Mouse (Mus musculus) gastrocnemius, postnatal 14 days (tissue): ENCODE results near the gene Map3k6. TPM values are rescaled to one million over a fixed set of nuclear protein-coding genes. Genes with fewer than 3 reads are reported as not detected.

Experiments used
- DNase-seq: peaks from one replicate; pipeline ENCODE4 v3.0.0; 2021; ENCODE audit warnings: mixed read lengths
- intact Hi-C: fragments of 180-260 bp; cut with DNase I; formaldehyde crosslinking; loops from one replicate; pipeline ENCODE4 v1.15.1; 2025; ENCODE audit warnings: low total_unique reads
- total RNA-seq, 2 experiments: library from RNA; stranded (reverse); gene quantifications; 2 replicates each; pipeline ENCODE4 v1.2.3; 2021

Gene Map3k6
- total RNA-seq, 2 experiments from 2014 or later = 4.0 to 15.3 TPM

- intact Hi-C loops = no loop called here
- no peak for DNase-seq
These were observed 28.7 kb upstream of the Map3k6 start, which contains the start of the genes Cd164l2 and Gpr3 for GRCm38 (mm10) chr4:133211751-133212561. Cd164l2 (plus strand) TSS chr4:133212131. Gpr3 (minus strand) TSS chr4:133212536.

- DNase-seq = peak; percentile 82
- intact Hi-C loops = no loop called here
These were observed 27.9 kb upstream of the Map3k6 start for GRCm38 (mm10) chr4:133212562-133213267.

GRCm38 (mm10) chr4:133213268-133213590 lies 27.4 kb upstream of the Map3k6 start:
- no peak for DNase-seq
- intact Hi-C loops = no loop called here

GRCm38 (mm10) chr4:133213661-133214060 lies 27.0 kb upstream of the Map3k6 start:
- DNase-seq = no peak
- intact Hi-C loops = no loop called here

DNA sequence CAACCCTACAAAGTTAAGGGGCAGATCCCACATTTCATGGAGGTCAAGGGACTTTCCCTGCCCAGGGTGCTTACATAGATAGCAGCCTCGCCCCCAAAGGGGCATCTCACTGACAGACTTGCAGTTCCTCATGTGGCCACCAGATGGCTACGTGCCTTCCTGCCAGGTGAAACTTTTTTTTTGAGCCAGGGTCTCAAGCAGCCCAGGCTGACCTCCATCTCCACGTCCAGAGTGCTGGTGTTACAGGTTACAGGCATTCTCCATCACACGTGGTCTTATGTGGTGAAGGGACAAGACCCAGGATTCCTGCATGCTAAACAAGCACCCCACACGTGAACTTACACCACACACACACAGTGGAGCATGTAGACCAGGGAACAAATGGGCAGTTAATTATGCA lies 23.0 kb upstream of the Map3k6 start:
- no peak for DNase-seq
- intact Hi-C loops = loop anchor here (5.0 kb wide), 1 partner anchor 80 kb away; no protein-coding TSS in a partner anchor

- DNase-seq = no peak
- intact Hi-C loops = loop anchor here (5.0 kb wide), 1 partner anchor 79 kb away; no protein-coding TSS in a partner anchor
These were observed 21.9 kb upstream of the Map3k6 start for GRCm38 (mm10) chr4:133218745-133219144.

DNA sequence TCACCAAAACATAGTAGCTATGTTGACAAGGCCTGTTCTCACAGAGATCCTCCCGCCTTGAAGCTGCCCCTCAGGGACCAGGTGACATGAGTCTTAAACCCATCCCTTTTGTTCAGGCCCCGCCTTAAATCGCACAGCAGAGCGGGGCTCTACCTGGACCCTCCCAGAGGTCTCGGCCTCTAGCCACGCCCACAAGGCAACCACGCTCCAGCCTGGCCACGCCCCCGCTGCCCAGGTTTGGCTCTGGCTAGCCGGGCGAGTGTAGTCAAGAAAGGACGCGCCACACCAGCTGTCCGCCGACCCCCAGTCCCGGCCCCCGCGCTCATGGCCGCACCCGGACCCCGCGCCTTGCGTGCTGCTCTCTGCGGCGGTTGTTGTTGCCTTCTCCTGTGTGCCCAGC lies 20.0 kb upstream of the Map3k6 start:
- intact Hi-C loops = loop anchor here (10.0 kb wide), 1 partner anchor 204 kb away; no protein-coding TSS in a partner anchor

DNA sequence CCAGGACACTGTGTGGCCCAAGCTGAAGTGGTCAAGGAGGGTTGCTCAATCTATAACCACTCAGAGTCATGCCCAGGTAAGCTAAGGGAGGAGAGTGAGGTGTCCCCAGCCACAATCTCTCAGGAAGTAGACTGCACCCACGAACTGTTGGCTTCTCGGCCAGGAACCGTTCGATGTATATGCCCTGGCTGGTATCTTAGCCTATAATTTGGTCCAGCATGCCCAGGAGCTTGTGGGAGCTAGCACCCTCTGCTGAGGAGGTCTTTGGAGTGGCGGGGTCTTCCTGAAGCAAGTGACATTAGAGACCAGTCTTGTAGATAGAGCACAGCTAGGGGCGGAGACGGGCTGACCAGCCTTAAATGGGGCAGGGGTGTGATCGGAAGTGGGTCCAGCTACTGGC lies 18.9 kb upstream of the Map3k6 start:
- intact Hi-C loops = loop anchor here (10.0 kb wide), 1 partner anchor 203 kb away; no protein-coding TSS in a partner anchor
- no peak for DNase-seq

More for the DNA sequence above, 20.0 kb upstream of the Map3k6 start:
- no peak for DNase-seq

GRCm38 (mm10) chr4:133223875-133224274 lies 16.7 kb upstream of the Map3k6 start:
- intact Hi-C loops = loop anchor here (10.0 kb wide), 1 partner anchor 201 kb away; no protein-coding TSS in a partner anchor
- DNase-seq = no peak

- DNase-seq = peak; percentile 44
- intact Hi-C loops = loop anchor here (10.0 kb wide), 1 partner anchor 199 kb away; no protein-coding TSS in a partner anchor
These were observed 14.5 kb upstream of the Map3k6 start for GRCm38 (mm10) chr4:133226073-133226472.

GRCm38 (mm10) chr4:133227636-133228035 lies 13.0 kb upstream of the Map3k6 start:
- intact Hi-C loops = loop anchor here (10.0 kb wide), 1 partner anchor 197 kb away; no protein-coding TSS in a partner anchor
- DNase-seq = no peak

- intact Hi-C loops = loop anchor here (10.0 kb wide), 1 partner anchor 195 kb away; no protein-coding TSS in a partner anchor
- no peak for DNase-seq
These were observed 11.0 kb upstream of the Map3k6 start for GRCm38 (mm10) chr4:133229582-133229981.

DNA sequence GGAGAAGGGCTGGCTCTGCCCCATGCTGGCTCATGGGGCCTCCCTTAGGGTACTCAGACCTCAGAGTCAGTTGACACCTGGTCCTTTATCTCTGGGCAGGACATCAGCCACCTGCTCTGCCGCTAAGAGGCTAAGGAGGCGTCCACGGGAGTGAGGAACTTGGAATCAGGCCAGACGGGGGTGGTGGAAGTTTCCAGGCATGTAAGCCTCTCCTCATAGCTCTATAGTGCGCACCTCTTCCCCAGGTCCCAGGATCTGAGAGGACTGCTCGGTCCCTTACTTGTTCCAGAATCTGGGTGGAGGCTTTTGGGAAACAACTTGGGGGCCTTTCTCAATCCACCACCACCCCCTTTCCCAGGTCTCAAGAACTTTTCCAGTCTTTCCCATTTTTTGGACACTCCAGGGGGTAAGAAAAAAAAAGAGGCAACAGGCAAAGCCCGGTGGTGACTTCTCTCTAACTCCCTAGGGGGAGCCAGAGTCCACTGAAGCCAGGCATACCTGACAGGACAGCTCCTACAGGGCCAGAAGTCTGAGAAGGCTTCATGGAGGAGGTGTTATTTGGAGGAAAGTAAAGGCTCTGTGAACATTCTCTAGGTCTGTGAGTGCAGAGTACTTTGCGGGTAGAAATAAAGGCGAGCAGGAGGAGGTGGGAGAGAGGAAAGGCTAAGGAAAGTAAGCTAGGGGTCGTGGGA lies 7.2 kb upstream of the Map3k6 start:
- intact Hi-C loops = loop anchor here (5.0 kb wide), 1 partner anchor 64 kb away; no protein-coding TSS in a partner anchor
- no peak for DNase-seq

DNA sequence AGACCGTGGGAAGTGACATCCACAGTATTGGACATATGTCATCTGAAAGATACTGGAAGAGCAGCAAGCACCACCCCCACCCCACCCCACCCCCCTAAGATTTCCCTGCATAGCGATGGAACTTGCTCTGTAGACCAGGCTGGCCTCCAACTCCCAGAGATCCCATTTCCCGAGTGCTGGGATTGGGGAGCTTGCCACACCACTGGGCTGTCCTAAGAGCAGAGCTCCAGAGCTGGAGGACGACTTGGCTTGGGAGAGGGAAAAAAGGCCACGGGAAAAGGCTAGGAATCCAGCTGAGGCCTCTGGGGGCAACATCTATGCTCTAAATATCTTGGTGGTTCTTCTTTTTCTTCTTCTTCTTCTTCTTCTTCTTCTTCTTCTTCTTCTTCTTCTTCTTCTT lies 5.8 kb upstream of the Map3k6 start:
- no peak for DNase-seq
- intact Hi-C loops = loop anchor here (5.0 kb wide), 1 partner anchor 63 kb away; no protein-coding TSS in a partner anchor

DNA sequence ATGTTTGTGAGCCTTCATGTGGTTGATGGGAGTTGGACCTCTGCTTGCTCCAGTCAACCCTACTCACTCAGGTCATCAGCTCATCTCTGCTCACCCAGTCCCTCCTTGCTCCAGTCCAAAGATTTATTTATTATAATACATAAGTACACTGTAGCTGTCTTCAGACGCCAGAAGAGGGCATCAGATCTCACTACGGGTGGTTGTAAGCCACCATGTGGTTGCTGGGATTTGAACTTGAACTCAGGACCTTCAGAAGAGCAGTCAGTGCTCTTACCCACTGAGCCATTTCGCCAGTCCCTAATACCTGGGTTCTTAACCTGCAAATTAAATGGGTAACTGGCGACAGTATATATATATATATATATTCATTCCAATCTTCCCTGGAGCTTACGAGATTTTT lies 5.2 kb upstream of the Map3k6 start:
- DNase-seq = no peak
- intact Hi-C loops = no loop called here

GRCm38 (mm10) chr4:133237911-133238310 lies 2.7 kb upstream of the Map3k6 start:
- intact Hi-C loops = no loop called here
- DNase-seq = no peak

DNA sequence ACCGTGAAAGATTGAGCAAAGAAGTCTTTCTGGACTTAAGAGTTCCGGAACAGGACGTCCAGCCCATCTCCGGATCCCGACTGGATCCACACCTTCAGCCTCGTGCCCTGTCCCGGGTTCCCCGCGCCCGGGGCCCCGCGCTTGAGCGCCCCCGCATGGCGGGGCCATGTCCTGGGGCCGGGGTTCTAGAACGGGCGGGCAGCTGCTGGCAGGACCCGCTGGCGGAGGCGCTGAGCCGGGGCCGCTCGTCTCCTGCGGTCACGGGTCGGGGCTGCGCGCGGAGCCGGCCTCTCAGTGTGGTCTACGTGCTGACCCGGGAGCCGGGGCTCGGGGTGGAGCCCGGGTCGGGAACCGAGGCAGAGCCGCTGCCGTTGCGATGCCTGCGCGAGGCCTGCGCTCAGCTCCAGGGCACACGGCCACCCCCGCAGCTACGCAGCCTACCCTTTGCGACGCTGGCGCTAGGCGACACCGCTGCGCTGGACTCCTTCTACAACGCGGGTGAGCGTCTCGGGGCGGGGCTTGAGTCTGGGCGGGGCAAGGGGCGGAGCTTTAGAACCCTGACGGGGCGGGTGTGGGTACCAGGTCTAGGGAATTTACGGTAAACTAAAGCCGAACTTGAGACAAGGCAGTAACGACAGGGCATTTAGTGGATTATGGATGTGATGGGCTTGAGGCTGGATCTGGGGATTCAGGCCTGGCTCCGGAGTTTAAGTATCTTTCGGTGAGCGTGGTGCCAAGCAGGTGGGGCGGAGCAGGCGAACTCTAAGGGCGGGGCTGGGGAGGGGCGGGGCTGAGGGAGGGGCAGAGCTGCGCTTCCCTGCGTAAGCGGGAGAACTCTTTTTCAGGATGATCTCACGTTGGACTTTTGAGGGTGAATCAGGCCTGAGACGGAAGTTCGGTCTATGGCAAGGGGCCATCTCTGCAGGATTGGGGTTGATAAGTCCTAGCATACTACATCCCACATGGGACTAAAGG lies 603 bp downstream of the Map3k6 start:
- intact Hi-C loops = no loop called here
- peak; percentile 90 for DNase-seq

DNA sequence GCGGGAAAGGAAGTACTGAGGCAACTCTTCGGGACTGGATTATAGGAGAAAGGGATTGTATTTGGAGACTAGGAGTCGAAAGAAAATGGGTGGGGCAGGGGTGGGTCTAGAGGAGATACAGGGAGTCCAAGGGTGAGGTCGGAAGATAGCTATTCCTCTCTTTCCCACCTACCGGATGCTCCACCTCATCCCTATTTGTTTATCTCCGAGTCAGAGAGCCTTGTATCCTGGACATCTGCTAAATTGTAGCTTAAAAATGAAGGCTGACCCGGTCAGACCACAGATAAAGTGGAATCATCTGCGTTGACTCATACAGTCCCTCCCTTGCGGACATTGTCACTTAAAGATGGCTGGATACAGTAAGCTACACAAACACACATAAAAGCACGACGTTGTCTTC lies 1.3 kb downstream of the Map3k6 start:
- intact Hi-C loops = no loop called here
- DNase-seq = no peak

- intact Hi-C loops = no loop called here
- no peak for DNase-seq
These were observed 2.1 kb downstream of the Map3k6 start for GRCm38 (mm10) chr4:133242710-133243109.
